Mouse (Mus musculus): Measurements from ENCODE around the gene Smad3. TPM values are rescaled to one million over a fixed set of nuclear protein-coding genes. Genes with fewer than 3 reads are reported as not detected.

The Smad3 gene
- polyA plus RNA-seq, 1 experiment from 2014 or later, result 13.2 TPM

DNA sequence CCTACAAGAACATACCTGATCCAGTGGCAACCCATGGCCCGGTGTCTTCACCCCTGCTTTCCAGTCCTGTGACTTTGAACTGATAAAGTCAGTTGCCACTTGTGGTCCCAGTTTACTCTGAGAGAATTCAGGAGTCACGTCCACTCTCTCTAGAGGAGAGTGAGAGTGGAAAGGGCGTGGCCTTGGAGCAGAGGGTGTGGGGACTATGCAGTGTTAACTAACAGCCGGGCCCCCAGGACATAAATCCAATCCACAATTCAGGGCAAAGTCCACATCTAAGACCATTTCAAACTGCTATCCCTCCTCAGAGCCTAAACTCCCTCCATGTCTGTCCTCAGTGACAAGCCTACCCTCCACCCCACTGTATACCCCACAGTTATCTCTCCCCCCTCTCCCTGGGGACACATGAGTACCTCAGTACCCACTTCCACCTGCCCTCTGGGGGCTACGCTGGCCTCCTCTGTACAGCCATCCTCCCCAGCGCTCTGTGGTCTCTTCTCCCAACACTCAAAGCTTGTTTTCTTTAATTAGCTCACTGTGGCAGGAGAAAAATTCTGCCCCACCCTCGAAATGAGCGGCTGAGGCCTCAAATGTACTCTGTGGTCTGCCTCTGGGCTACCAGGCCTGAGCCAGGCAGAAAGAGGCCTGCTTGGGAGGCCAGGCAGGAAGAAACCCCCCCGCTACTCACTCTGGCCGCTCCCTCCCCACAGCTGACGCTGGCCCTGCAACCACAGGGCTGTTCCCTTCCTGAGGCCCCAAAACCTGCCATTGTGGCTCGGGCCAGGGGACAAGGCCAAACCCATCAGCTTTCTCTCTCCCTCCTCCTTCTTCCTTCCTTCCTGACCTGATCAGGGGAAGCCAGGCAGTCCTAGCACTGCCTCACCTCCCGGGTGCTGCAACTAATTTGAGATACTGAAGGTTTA lies 31.4 kb downstream of the Smad3 start:
- no peaks in the 10 kb centered on the region for H3K36me3 ChIP-seq
- no peak overlapping the region for H3K4me2 ChIP-seq
- peak overlapping the region; percentile 56 for H3K27ac ChIP-seq (replicated peaks)
- ATAC-seq (ENCODE audit: low read depth), result no peak
- 76% methylated on average over 13 of the region's 13 CpGs for WGBS
- H3K9me3 ChIP-seq, result no peaks in the 10 kb centered on the region
- no peak overlapping the region for H3K4me3 ChIP-seq
- peaks cover 20% of the 10 kb centered on the region for H3K4me1 ChIP-seq (replicated peaks)
- H3K27me3 ChIP-seq, result no peaks in the 10 kb centered on the region
- peak overlapping the region; percentile 6; the same call in 1 of the 2 replicates for H3K9ac ChIP-seq

GRCm38 (mm10) chr9:63724750-63725149 lies 33.0 kb downstream of the Smad3 start:
- Histone ChIP-seq H3K9me3 (no peaks in the 10 kb centered on the region), H3K4me1 (replicated peaks) (peaks cover 27% of the 10 kb centered on the region), H3K36me3 (no peaks in the 10 kb centered on the region), H3K9ac (no peak overlapping the region), H3K27ac (replicated peaks) (no peak overlapping the region), H3K4me2 (no peak overlapping the region), H3K4me3 (no peak overlapping the region), H3K27me3 (no peaks in the 10 kb centered on the region)
- no peak for ATAC-seq (ENCODE audit: low read depth)
- 86% methylated on average over 5 of the region's 5 CpGs for WGBS

GRCm38 (mm10) chr9:63722918-63723317 lies 34.9 kb downstream of the Smad3 start:
- WGBS, result 78% methylated on average over 9 of the region's 9 CpGs
- Histone ChIP-seq H3K9ac (no peak overlapping the region), H3K4me2 (no peak overlapping the region), H3K9me3 (no peaks in the 10 kb centered on the region), H3K4me1 (replicated peaks) (peaks cover 37% of the 10 kb centered on the region), H3K27ac (replicated peaks) (no peak overlapping the region), H3K27me3 (no peaks in the 10 kb centered on the region), H3K4me3 (no peak overlapping the region), H3K36me3 (no peaks in the 10 kb centered on the region)
- ATAC-seq (ENCODE audit: low read depth), result no peak

GRCm38 (mm10) chr9:63722350-63722749 lies 35.4 kb downstream of the Smad3 start:
- H3K36me3 ChIP-seq, result no peaks in the 10 kb centered on the region
- no peak overlapping the region for H3K4me3 ChIP-seq
- no peak for ATAC-seq (ENCODE audit: low read depth)
- no peaks in the 10 kb centered on the region for H3K9me3 ChIP-seq
- H3K4me1 ChIP-seq (replicated peaks), result peaks cover 38% of the 10 kb centered on the region
- no peak overlapping the region for H3K4me2 ChIP-seq
- H3K27ac ChIP-seq (replicated peaks), result no peak overlapping the region
- H3K27me3 ChIP-seq, result no peaks in the 10 kb centered on the region
- WGBS, result 93% methylated on average over 7 of the region's 7 CpGs
- no peak overlapping the region for H3K9ac ChIP-seq

DNA sequence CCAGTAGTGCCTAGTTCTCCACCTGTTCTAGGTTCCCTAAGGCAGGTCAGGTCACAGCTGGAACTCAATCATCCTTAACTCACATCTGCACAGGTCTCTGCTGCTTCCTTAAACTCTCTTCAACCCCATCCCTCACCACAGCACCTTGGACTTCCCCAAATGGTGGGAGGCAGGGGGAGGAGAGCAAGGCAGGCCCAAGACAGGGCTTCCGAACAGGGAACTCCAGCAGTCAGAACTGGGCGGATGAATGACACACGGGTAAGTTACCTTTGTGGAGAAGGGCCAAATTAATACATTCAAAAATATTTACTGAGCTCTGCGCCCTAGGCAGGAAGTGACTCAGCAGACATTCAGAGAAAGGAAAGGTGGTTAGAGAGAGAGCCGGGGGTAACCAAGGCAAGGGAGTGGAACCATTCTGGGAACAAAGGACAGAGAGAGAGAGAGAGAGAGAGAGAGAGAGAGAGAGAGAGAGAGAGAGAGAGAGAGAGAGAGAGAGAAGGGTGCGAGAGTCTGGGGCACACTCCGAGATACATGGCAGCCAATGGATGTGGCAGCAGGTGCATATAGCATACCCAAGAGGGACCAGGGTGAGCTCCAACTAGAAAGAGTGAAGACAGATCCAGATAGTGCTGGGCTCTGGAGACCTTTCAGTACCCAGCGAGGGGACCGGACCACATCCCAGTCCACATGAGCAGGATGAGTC lies 36.1 kb downstream of the Smad3 start:
- no peak for ATAC-seq (ENCODE audit: low read depth)
- Histone ChIP-seq H3K9ac (no peak overlapping the region), H3K27me3 (no peaks in the 10 kb centered on the region), H3K4me1 (replicated peaks) (peaks cover 40% of the 10 kb centered on the region), H3K4me3 (no peak overlapping the region), H3K27ac (replicated peaks) (peak overlapping the region; percentile 42; the same call in 1 of the 2 replicates), H3K36me3 (no peaks in the 10 kb centered on the region), H3K4me2 (no peak overlapping the region), H3K9me3 (no peaks in the 10 kb centered on the region)
- 89% methylated on average over 9 of the region's 9 CpGs for WGBS

GRCm38 (mm10) chr9:63720715-63721114 lies 37.1 kb downstream of the Smad3 start:
- peaks cover 42% of the 10 kb centered on the region for H3K4me1 ChIP-seq (replicated peaks)
- H3K9ac ChIP-seq, result no peak overlapping the region
- no peaks in the 10 kb centered on the region for H3K9me3 ChIP-seq
- H3K27me3 ChIP-seq, result no peaks in the 10 kb centered on the region
- no peak overlapping the region for H3K27ac ChIP-seq (replicated peaks)
- 75% methylated on average over 6 of the region's 6 CpGs for WGBS
- ATAC-seq (ENCODE audit: low read depth), result no peak
- no peak overlapping the region for H3K4me2 ChIP-seq
- H3K4me3 ChIP-seq, result no peak overlapping the region
- H3K36me3 ChIP-seq, result no peaks in the 10 kb centered on the region

DNA sequence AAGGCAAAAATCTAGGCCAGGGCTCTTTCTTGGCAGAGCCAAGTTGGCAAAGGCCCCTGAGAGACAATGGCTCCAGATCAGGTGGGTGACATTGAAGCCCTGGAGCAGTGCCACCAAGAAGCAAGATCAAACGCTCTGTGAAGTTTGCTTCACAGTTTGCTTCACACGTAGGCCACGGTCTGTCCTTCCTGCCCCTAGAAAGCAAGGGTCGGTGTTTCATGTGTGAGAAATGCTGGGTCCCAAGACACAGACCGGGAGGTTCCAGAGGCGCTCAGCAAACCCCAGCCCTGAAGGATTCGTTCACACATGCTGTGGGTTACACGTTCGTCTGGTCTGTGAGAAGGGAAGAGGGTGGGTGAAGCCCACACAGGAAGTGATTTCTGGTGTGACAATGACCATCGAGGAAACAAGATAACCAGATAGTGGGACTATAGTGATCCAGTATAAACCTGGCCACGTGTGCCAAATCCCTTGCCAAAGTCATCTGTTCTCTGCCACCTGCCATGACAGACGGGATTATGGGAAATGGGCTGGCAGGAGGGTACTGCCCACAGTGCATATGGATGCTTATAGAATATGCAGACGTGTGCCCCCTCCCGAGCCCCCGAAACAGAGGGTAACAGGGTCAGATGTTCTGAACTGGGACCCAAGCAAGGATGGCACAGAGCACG lies 37.9 kb downstream of the Smad3 start:
- H3K4me2 ChIP-seq, result no peak overlapping the region
- WGBS, result 84% methylated on average over 16 of the region's 16 CpGs
- H3K4me3 ChIP-seq, result no peak overlapping the region
- H3K27ac ChIP-seq (replicated peaks), result no peak overlapping the region
- no peak for ATAC-seq (ENCODE audit: low read depth)
- no peaks in the 10 kb centered on the region for H3K36me3 ChIP-seq
- no peak overlapping the region for H3K9ac ChIP-seq
- H3K9me3 ChIP-seq, result no peaks in the 10 kb centered on the region
- peaks cover 47% of the 10 kb centered on the region for H3K4me1 ChIP-seq (replicated peaks)
- no peaks in the 10 kb centered on the region for H3K27me3 ChIP-seq

- Histone ChIP-seq H3K9ac (no peak overlapping the region), H3K36me3 (no peaks in the 10 kb centered on the region), H3K27ac (replicated peaks) (no peak overlapping the region), H3K9me3 (no peaks in the 10 kb centered on the region), H3K27me3 (no peaks in the 10 kb centered on the region), H3K4me2 (no peak overlapping the region), H3K4me1 (replicated peaks) (peaks cover 55% of the 10 kb centered on the region), H3K4me3 (no peak overlapping the region)
- 58% methylated on average over 9 of the region's 9 CpGs for WGBS
- ATAC-seq (ENCODE audit: low read depth), result no peak
Measured at GRCm38 (mm10) chr9:63718735-63719358, 38.9 kb downstream of the Smad3 start.

DNA sequence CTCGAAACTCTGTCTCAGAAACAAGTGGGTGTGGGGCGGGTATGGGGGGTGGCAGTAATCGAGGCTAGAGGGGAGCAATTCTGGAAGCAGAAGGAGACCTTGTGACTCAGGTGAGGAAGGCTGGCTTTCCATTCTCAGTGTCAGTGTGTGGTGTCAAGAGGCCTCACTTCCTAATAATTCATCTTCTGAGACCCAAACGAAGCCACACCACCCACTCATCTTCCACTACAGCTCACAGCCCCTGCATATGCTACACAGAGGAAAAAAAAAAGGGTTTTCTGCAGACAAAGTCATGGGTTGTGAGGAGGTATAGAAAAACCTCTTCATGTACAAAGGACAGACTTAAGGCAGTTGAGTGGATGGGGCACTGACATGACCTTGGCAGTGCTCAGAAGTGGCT lies 39.6 kb downstream of the Smad3 start:
- 88% methylated on average over 4 of the region's 4 CpGs for WGBS
- no peak for ATAC-seq (ENCODE audit: low read depth)
- Histone ChIP-seq H3K9ac (no peak overlapping the region), H3K27me3 (no peaks in the 10 kb centered on the region), H3K4me3 (no peak overlapping the region), H3K27ac (replicated peaks) (no peak overlapping the region), H3K36me3 (no peaks in the 10 kb centered on the region), H3K4me1 (replicated peaks) (peaks cover 61% of the 10 kb centered on the region), H3K4me2 (no peak overlapping the region), H3K9me3 (no peaks in the 10 kb centered on the region)

DNA sequence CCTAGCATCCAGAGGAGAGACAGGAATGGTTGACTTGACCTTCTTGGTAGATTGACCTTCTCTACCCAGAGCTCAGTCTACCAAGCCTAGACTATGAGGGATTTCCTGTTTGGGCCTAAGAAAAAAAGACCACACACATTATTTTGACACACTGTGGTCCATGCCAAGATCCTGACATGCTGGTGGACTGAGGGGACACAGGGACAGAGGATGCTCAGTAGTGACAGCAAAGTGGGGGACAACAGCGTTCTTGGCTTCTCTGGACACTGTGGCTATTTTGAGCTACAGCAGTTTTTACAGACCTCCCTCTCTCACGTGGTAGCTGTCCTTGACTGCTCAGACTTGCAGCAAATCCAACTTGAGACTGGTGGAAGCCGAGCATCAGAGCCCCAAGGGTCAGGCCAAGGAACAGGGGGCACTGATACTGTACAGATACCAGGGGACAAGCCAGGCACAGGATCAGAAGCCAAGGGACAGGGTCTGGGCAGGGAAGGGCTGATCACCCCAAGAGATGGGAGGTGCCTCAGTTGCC lies 40.3 kb downstream of the Smad3 start:
- no peak for ATAC-seq (ENCODE audit: low read depth)
- no peaks in the 10 kb centered on the region for H3K9me3 ChIP-seq
- H3K36me3 ChIP-seq, result no peaks in the 10 kb centered on the region
- 76% methylated on average over 3 of the region's 3 CpGs for WGBS
- H3K27ac ChIP-seq (replicated peaks), result no peak overlapping the region
- no peak overlapping the region for H3K9ac ChIP-seq
- H3K4me2 ChIP-seq, result no peak overlapping the region
- H3K4me3 ChIP-seq, result no peak overlapping the region
- peaks cover 63% of the 10 kb centered on the region for H3K4me1 ChIP-seq (replicated peaks)
- H3K27me3 ChIP-seq, result no peaks in the 10 kb centered on the region

DNA sequence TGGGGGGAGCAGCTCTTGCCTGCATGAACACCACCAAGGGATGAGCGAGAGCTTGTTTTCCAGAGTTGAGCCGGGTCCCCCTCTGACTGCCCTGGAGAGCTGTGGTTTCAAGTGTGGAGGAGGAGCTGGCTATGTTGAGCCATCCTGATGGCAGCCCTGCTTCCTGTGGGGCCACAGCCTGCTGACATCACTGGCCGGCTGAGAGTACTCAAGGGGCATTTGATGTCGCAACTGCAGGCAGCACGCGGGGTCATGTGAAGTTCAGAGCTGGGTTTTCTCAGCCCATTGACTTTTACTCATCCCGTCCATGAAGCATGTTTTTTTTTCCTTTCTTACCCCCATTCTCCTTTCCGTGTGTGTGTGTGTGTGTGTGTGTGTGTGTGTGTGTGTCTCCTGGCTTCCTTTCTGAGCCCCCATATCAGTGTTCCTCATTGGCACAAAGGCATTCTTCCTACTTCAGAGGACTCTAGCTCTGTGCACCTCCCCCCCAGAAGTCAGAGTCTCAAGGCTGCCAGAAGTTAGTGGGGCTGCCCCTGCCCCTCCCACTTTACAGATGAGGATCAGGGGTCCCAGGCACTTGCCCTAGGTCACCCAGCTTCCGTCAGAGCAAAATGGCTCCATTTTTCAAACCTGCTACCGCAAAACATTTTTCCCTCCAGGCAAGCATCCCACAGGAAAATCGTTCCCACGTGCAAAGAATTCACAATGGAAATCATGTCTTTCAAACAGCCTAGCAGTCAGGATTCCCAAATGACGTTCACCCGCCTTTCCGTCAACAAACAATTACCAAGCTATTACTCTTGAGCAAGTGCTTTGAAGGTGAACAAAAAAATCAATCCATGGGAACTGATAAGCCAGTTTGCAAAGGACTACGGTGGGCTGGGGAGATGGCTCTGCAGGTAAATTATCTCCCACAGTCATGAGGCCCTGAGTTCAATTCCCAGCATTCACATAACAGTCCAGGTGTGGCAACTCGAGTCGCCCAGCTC lies 41.4 kb downstream of the Smad3 start:
- H3K27ac ChIP-seq (replicated peaks), result peak overlapping the region; percentile 7
- H3K4me2 ChIP-seq, result peak overlapping the region; percentile 11; the same call in 1 of the 2 replicates
- WGBS, result 17% methylated on average over 18 of the region's 18 CpGs
- H3K36me3 ChIP-seq, result no peaks in the 10 kb centered on the region
- H3K9ac ChIP-seq, result no peak overlapping the region
- H3K4me3 ChIP-seq, result no peak overlapping the region
- ATAC-seq (ENCODE audit: low read depth), result no peak
- H3K4me1 ChIP-seq (replicated peaks), result peaks cover 73% of the 10 kb centered on the region
- H3K9me3 ChIP-seq, result no peaks in the 10 kb centered on the region
- H3K27me3 ChIP-seq, result no peaks in the 10 kb centered on the region
